Comparison of ENCODE assay signal across 17 mouse cellular contexts in genomic region chr16:93459497-93460240, GRCm38 (mm10).
DNase-seq lines count a peak whose midpoint lies in the region; ATAC-seq and TF ChIP-seq lines count a peak whose summit lies in the region.
"Had no signal": no experiment of that assay in that cellular context is flagged by ENCODE, and none has a peak within 500 bp of the region (broad histone marks: within the 10 kb centered on the region; RNA-seq: fewer than 3 reads in every experiment).

No protein-coding gene starts in this region.

- no peak overlapping the region for H3K4me3 ChIP-seq in hindbrain, embryonic 12.5 days
- no peak overlapping the region for H3K4me3 ChIP-seq in hindbrain, embryonic 10.5 days
- H3K4me3 ChIP-seq in neural tube, embryonic 13.5 days = no peak overlapping the region
- no peak overlapping the region for H3K4me3 ChIP-seq in neural tube, embryonic 15.5 days (replicated peaks)
- H3K4me3 ChIP-seq in forebrain, embryonic 15.5 days = no peak overlapping the region
- no peak overlapping the region for H3K4me3 ChIP-seq in midbrain, postnatal 0 days (ENCODE audit: low read depth, low read length)
- H3K4me3 ChIP-seq: hindbrain, embryonic 15.5 days had no signal

- H3K4me2 ChIP-seq in hindbrain, embryonic 12.5 days (replicated peaks) = peak overlapping the region; percentile 36; the same call in 1 of the 2 replicates
- H3K4me2 ChIP-seq in neural tube, embryonic 13.5 days = no peak overlapping the region
- H3K4me2 ChIP-seq in neural tube, embryonic 15.5 days = no peak overlapping the region
- H3K4me2 ChIP-seq in forebrain, embryonic 15.5 days (replicated peaks) = peak overlapping the region; percentile 26; the same call in 1 of the 2 replicates
- H3K4me2 ChIP-seq in midbrain, postnatal 0 days (ENCODE audit: low read depth, low read length, poor library complexity, severe bottlenecking) = no peak overlapping the region

- DNase-seq in hindbrain, embryonic 10.5 days (ENCODE audit: low spot score) = no peak
- no peak for DNase-seq in midbrain, postnatal 0 days (ENCODE audit: low spot score)
- no peak for DNase-seq in layer of hippocampus, adult 18-20 months (ENCODE audit: low spot score in 2 of 2)
- no peak for DNase-seq in layer of hippocampus, postnatal 36 days
- DNase-seq: adrenal gland, adult 8-10 months; cerebellum, adult 18-20 months; gastrocnemius, postnatal 25 days; kidney, adult 9 months; liver; lung, adult 18-20 months; thymus, adult 18-20 months had no signal

- no peak for TF ChIP-seq CTCF in midbrain, postnatal 0 days (IDR thresholded peaks at IDR 0.05)

- peaks cover 23% of the 10 kb centered on the region for H3K4me1 ChIP-seq in hindbrain, embryonic 12.5 days
- peaks cover 23% of the 10 kb centered on the region for H3K4me1 ChIP-seq in hindbrain, embryonic 10.5 days (replicated peaks)
- H3K4me1 ChIP-seq in neural tube, embryonic 13.5 days (replicated peaks) = peaks cover 25% of the 10 kb centered on the region
- H3K4me1 ChIP-seq in neural tube, embryonic 15.5 days = peaks cover 16% of the 10 kb centered on the region
- peaks cover 16% of the 10 kb centered on the region for H3K4me1 ChIP-seq in forebrain, embryonic 15.5 days
- peaks cover 7% of the 10 kb centered on the region; the same call in 1 of the 2 replicates for H3K4me1 ChIP-seq in midbrain, postnatal 0 days (ENCODE audit: insufficient read depth, low read length)

- H3K27ac ChIP-seq in hindbrain, embryonic 12.5 days = 0 out of 2 replicates have a peak overlapping the region, but pooled peaks have one; percentile 52
- no peak overlapping the region; the same call in 1 of the 2 replicates for H3K27ac ChIP-seq in hindbrain, embryonic 10.5 days
- H3K27ac ChIP-seq in neural tube, embryonic 13.5 days (replicated peaks) = peak overlapping the region; percentile 54; the same call in 1 of the 2 replicates
- H3K27ac ChIP-seq in neural tube, embryonic 15.5 days (replicated peaks) = no peak overlapping the region
- H3K27ac ChIP-seq in forebrain, embryonic 15.5 days (replicated peaks) = peak overlapping the region; percentile 58
- H3K27ac ChIP-seq in midbrain, postnatal 0 days (ENCODE audit: low read depth, low read length) = 0 out of 2 replicates have a peak overlapping the region, but pooled peaks have one; percentile 26
- H3K27ac ChIP-seq: hindbrain, embryonic 15.5 days had no signal

- 0 out of 2 replicates have a peak, but pooled peaks cover 3% of the 10 kb centered on the region for H3K27me3 ChIP-seq in hindbrain, embryonic 12.5 days
- H3K27me3 ChIP-seq in hindbrain, embryonic 10.5 days (ENCODE audit: insufficient read depth, poor library complexity, severe bottlenecking) = 0 out of 2 replicates have a peak, but pooled peaks cover 5% of the 10 kb centered on the region
- H3K27me3 ChIP-seq in neural tube, embryonic 13.5 days = no peaks in the 10 kb centered on the region; the same call in 1 of the 2 replicates
- peaks cover 4% of the 10 kb centered on the region; the same call in 1 of the 2 replicates for H3K27me3 ChIP-seq in neural tube, embryonic 15.5 days (replicated peaks)
- no peaks in the 10 kb centered on the region for H3K27me3 ChIP-seq in forebrain, embryonic 15.5 days
- no peaks in the 10 kb centered on the region for H3K27me3 ChIP-seq in midbrain, postnatal 0 days (ENCODE audit: insufficient read depth, low read length)
- H3K27me3 ChIP-seq: hindbrain, embryonic 15.5 days had no signal

- no peak for ATAC-seq in hindbrain, embryonic 12.5 days (ENCODE audit: low FRiP score)
- no peak for ATAC-seq in neural tube, embryonic 13.5 days (ENCODE audit: low read depth)
- no peak for ATAC-seq in neural tube, embryonic 15.5 days (ENCODE audit: low FRiP score)
- peak; percentile 44; the same call in 1 of the 2 replicates for ATAC-seq in forebrain, embryonic 15.5 days (replicated peaks)
- no peak for ATAC-seq in midbrain, postnatal 0 days (ENCODE audit: low FRiP score)

- no peaks in the 10 kb centered on the region for H3K9me3 ChIP-seq in hindbrain, embryonic 12.5 days (replicated peaks)
- no peaks in the 10 kb centered on the region for H3K9me3 ChIP-seq in hindbrain, embryonic 10.5 days
- no peaks in the 10 kb centered on the region for H3K9me3 ChIP-seq in neural tube, embryonic 13.5 days
- no peaks in the 10 kb centered on the region for H3K9me3 ChIP-seq in neural tube, embryonic 15.5 days (replicated peaks)
- no peaks in the 10 kb centered on the region for H3K9me3 ChIP-seq in forebrain, embryonic 15.5 days
- no peaks in the 10 kb centered on the region for H3K9me3 ChIP-seq in midbrain, postnatal 0 days (ENCODE audit: low read length)
- H3K9me3 ChIP-seq: G1E; hindbrain, embryonic 15.5 days had no signal

- H3K36me3 ChIP-seq in hindbrain, embryonic 12.5 days = no peaks in the 10 kb centered on the region
- no peaks in the 10 kb centered on the region for H3K36me3 ChIP-seq in hindbrain, embryonic 10.5 days
- no peaks in the 10 kb centered on the region for H3K36me3 ChIP-seq in neural tube, embryonic 13.5 days
- no peaks in the 10 kb centered on the region for H3K36me3 ChIP-seq in neural tube, embryonic 15.5 days
- H3K36me3 ChIP-seq in forebrain, embryonic 15.5 days = no peaks in the 10 kb centered on the region
- no peaks in the 10 kb centered on the region for H3K36me3 ChIP-seq in midbrain, postnatal 0 days (ENCODE audit: insufficient read depth, low read length)
- H3K36me3 ChIP-seq: G1E; hindbrain, embryonic 15.5 days had no signal

- 57% methylated on average over 12 of the region's 12 CpGs for WGBS in hindbrain, embryonic 12.5 days
- 61% methylated on average over 12 of the region's 12 CpGs for WGBS in hindbrain, embryonic 10.5 days
- 64% methylated on average over 12 of the region's 12 CpGs for WGBS in neural tube, embryonic 13.5 days
- WGBS in neural tube, embryonic 15.5 days = 63% methylated on average over 12 of the region's 12 CpGs
- WGBS in forebrain, embryonic 15.5 days = 58% methylated on average over 12 of the region's 12 CpGs
- WGBS in midbrain, postnatal 0 days = 61% methylated on average over 12 of the region's 12 CpGs

- H3K9ac ChIP-seq in hindbrain, embryonic 12.5 days = no peak overlapping the region
- no peak overlapping the region for H3K9ac ChIP-seq in neural tube, embryonic 13.5 days
- H3K9ac ChIP-seq in neural tube, embryonic 15.5 days (replicated peaks) = no peak overlapping the region
- H3K9ac ChIP-seq in forebrain, embryonic 15.5 days (replicated peaks) = 0 out of 2 replicates have a peak overlapping the region, but pooled peaks have one; percentile 9
- H3K9ac ChIP-seq in midbrain, postnatal 0 days (replicated peaks; ENCODE audit: low read length, poor library complexity, severe bottlenecking) = no peak overlapping the region
- H3K9ac ChIP-seq: hindbrain, embryonic 15.5 days had no signal

Comparison
In these comparisons a context has a peak if more than half of its experiments do, and no peak if none do; other contexts are left out.
1. H3K27ac ChIP-seq: peak in hindbrain, embryonic 12.5 days (single experiment), neural tube, embryonic 13.5 days (single experiment), forebrain, embryonic 15.5 days (single experiment) and midbrain, postnatal 0 days (single experiment); none in hindbrain, embryonic 10.5 days (single experiment) and neural tube, embryonic 15.5 days (single experiment).
2. H3K4me2 ChIP-seq: peak in hindbrain, embryonic 12.5 days (single experiment) and forebrain, embryonic 15.5 days (single experiment); none in neural tube, embryonic 13.5 days (single experiment), neural tube, embryonic 15.5 days (single experiment) and midbrain, postnatal 0 days (single experiment).